Mouse (Mus musculus): ENCODE data around the gene Aox1.
A peak's percentile ranks its signal among the peaks of the same experiment; 100 is the strongest.

GRCm38 (mm10) chr1:58031160-58031769 is 1.5 kb downstream of the Aox1 start:
- TF ChIP-seq POLR2A (IDR thresholded peaks at IDR 0.05; ENCODE audit: control insufficient read depth, low read depth, low read length) = no peak
- peak; percentile 69; the same call in 1 of the 2 replicates for TF ChIP-seq CTCF (IDR thresholded peaks at IDR 0.05; ENCODE audit: control insufficient read depth, insufficient read depth, insufficient replicate concordance, low read depth, low read length)
